Mouse (Mus musculus) MEL (cell line): ENCODE results near the gene Fam110a. TPM values are rescaled to one million over a fixed set of nuclear protein-coding genes. Genes with fewer than 3 reads are reported as not detected.

Source experiments
- DNase-seq: peaks from one replicate; pipeline ENCODE4 v3.0.0; 2011; ENCODE audit warnings: low read depth, low spot score
- H3K27ac ChIP-seq: 2 replicates; pipeline ENCODE4 v1.5.1; 2012; ENCODE audit warnings: low read depth, mild to moderate bottlenecking, control low read depth, low read length, moderate library complexity; ENCODE audit not compliant: control insufficient read depth
- H3K27me3 ChIP-seq, 2 experiments: fragments of 150-350 bp in 1 of 2; sonication (generic) in 1 of 2; 2 replicates each; pipeline ENCODE4 v1.6.1; 2012; ENCODE audit warnings: low read length in 2 of 2, mild to moderate bottlenecking in 2 of 2, improper control_type of control experiment in 1 of 2, moderate library complexity in 1 of 2; ENCODE audit not compliant: insufficient read depth in 2 of 2, control insufficient read depth in 1 of 2
- H3K36me3 ChIP-seq, 2 experiments: 2 replicates each; pipeline ENCODE4 v1.6.1; 2012 to 2014; ENCODE audit warnings: low read length in 2 of 2, improper control_type of control experiment in 1 of 2, inconsistent platforms in 1 of 2, mild to moderate bottlenecking in 1 of 2; ENCODE audit not compliant: insufficient read depth in 2 of 2, control insufficient read depth in 1 of 2
- H3K4me1 ChIP-seq, 2 experiments: fragments of 150-350 bp in 1 of 2; sonication (generic) in 1 of 2; 2 replicates each; pipeline ENCODE4 v1.6.1; 2012; ENCODE audit warnings: low read length in 2 of 2, improper control_type of control experiment in 1 of 2, mild to moderate bottlenecking in 1 of 2; ENCODE audit not compliant: insufficient read depth in 2 of 2, control insufficient read depth in 1 of 2
- H3K4me3 ChIP-seq, 2 experiments: fragments of 150-350 bp in 1 of 2; sonication (generic) in 1 of 2; 2 replicates each; pipeline ENCODE4 v1.5.1; 2012; ENCODE audit warnings: low read depth in 2 of 2, low read length in 2 of 2, mild to moderate bottlenecking in 2 of 2, moderate library complexity in 2 of 2, control low read depth in 1 of 2, improper control_type of control experiment in 1 of 2; ENCODE audit not compliant: control insufficient read depth in 1 of 2, insufficient read depth in 1 of 2
- H3K79me2 ChIP-seq: 2 replicates; pipeline ENCODE4 v1.6.1; 2012; ENCODE audit warnings: mild to moderate bottlenecking, low read length, moderate library complexity; ENCODE audit not compliant: control insufficient read depth, poor library complexity, insufficient read depth
- H3K9ac ChIP-seq: 2 replicates; pipeline ENCODE4 v1.6.1; 2012; ENCODE audit warnings: low read depth, mild to moderate bottlenecking, control low read depth, low read length, moderate library complexity; ENCODE audit not compliant: control insufficient read depth, poor library complexity, severe bottlenecking
- H3K9me3 ChIP-seq: fragments of 150-350 bp; sonication (generic); replicated peaks from 2 replicates; pipeline ENCODE4 v1.6.1; 2012; ENCODE audit warnings: mild to moderate bottlenecking, low read length, improper control_type of control experiment, moderate library complexity; ENCODE audit not compliant: insufficient read depth
- BHLHE40 ChIP-seq: IDR thresholded peaks from 2 replicates; pipeline ENCODE4 v1.6.1; 2012; ENCODE audit warnings: low read depth, mild to moderate bottlenecking, inconsistent platforms, low read length, improper control_type of control experiment, borderline replicate concordance
- CHD1 ChIP-seq: IDR thresholded peaks from 2 replicates; pipeline ENCODE4 v1.6.1; 2012; ENCODE audit warnings: low read depth, mild to moderate bottlenecking, inconsistent platforms, low read length, improper control_type of control experiment
- ELF1 ChIP-seq: IDR thresholded peaks from 2 replicates; pipeline ENCODE4 v1.6.1; 2014; ENCODE audit warnings: low read depth, mild to moderate bottlenecking, inconsistent platforms, low read length, improper control_type of control experiment, moderate library complexity
- EP300 ChIP-seq, 2 experiments: IDR thresholded peaks; 2 replicates each; pipeline ENCODE4 v1.6.1; 2011; ENCODE audit warnings: improper control_type of control experiment in 2 of 2, low read length in 2 of 2, low read depth in 1 of 2, mild to moderate bottlenecking in 1 of 2
- ETS1 ChIP-seq: IDR thresholded peaks from 2 replicates; pipeline ENCODE4 v1.6.1; 2012; ENCODE audit warnings: low read depth, mild to moderate bottlenecking, inconsistent platforms, low read length, improper control_type of control experiment, moderate library complexity
- GATA1 ChIP-seq: IDR thresholded peaks from 2 replicates; pipeline ENCODE4 v1.6.1; 2011; ENCODE audit warnings: low read depth, low read length, improper control_type of control experiment
- HCFC1 ChIP-seq: IDR thresholded peaks from 2 replicates; pipeline ENCODE4 v1.6.1; 2012; ENCODE audit warnings: low read depth, mild to moderate bottlenecking, inconsistent platforms, low read length, improper control_type of control experiment, moderate library complexity
- JUND ChIP-seq: IDR thresholded peaks from 2 replicates; pipeline ENCODE4 v1.6.1; 2011; ENCODE audit warnings: low read depth, mild to moderate bottlenecking, improper control_type of control experiment, low read length
- MAX ChIP-seq: IDR thresholded peaks from 2 replicates; pipeline ENCODE4 v1.6.1; 2011; ENCODE audit warnings: low read length, improper control_type of control experiment
- MEF2A ChIP-seq: IDR thresholded peaks from 2 replicates; pipeline ENCODE4 v1.6.1; 2014; ENCODE audit warnings: low read depth, mild to moderate bottlenecking, inconsistent platforms, low read length, improper control_type of control experiment; ENCODE audit not compliant: poor library complexity, insufficient replicate concordance, severe bottlenecking; ENCODE audit errors: extremely low read depth
- MXI1 ChIP-seq: IDR thresholded peaks from 2 replicates; pipeline ENCODE4 v1.6.1; 2011; ENCODE audit warnings: mild to moderate bottlenecking, low read depth, low read length, improper control_type of control experiment
- MYC ChIP-seq: IDR thresholded peaks from 2 replicates; pipeline ENCODE4 v1.6.1; 2011; ENCODE audit warnings: low read depth, mild to moderate bottlenecking, low read length, improper control_type of control experiment, moderate library complexity
- NRF1 ChIP-seq: IDR thresholded peaks from 2 replicates; pipeline ENCODE4 v1.6.1; 2014; ENCODE audit warnings: low read depth, mild to moderate bottlenecking, inconsistent platforms, low read length, improper control_type of control experiment, moderate library complexity; ENCODE audit not compliant: poor library complexity, insufficient read depth, severe bottlenecking
- RAD21 ChIP-seq: IDR thresholded peaks from 2 replicates; pipeline ENCODE4 v1.6.1; 2011; ENCODE audit warnings: mild to moderate bottlenecking, low read depth, low read length, improper control_type of control experiment
- RCOR1 ChIP-seq: IDR thresholded peaks from 2 replicates; pipeline ENCODE4 v1.6.1; 2012; ENCODE audit warnings: low read depth, mild to moderate bottlenecking, inconsistent platforms, low read length, improper control_type of control experiment
- SIN3A ChIP-seq: IDR thresholded peaks from 2 replicates; pipeline ENCODE4 v1.6.1; 2012; ENCODE audit warnings: low read length, improper control_type of control experiment, inconsistent platforms
- TAL1 ChIP-seq: IDR thresholded peaks from 2 replicates; pipeline ENCODE4 v1.6.1; 2012; ENCODE audit warnings: mild to moderate bottlenecking, inconsistent platforms, low read length, moderate library complexity, mixed read lengths
- TBP ChIP-seq: IDR thresholded peaks from 2 replicates; pipeline ENCODE4 v1.8.0; 2011; ENCODE audit warnings: low read depth, low read length, improper control_type of control experiment
- TCF12 ChIP-seq: IDR thresholded peaks from 2 replicates; pipeline ENCODE4 v1.6.1; 2014; ENCODE audit warnings: low read depth, mild to moderate bottlenecking, inconsistent platforms, low read length, improper control_type of control experiment, moderate library complexity
- UBTF ChIP-seq: IDR thresholded peaks from 2 replicates; pipeline ENCODE4 v1.6.1; 2012; ENCODE audit warnings: low read depth, mild to moderate bottlenecking, inconsistent platforms, low read length, improper control_type of control experiment, moderate library complexity, borderline replicate concordance; ENCODE audit not compliant: insufficient read depth
- USF2 ChIP-seq, 2 experiments: IDR thresholded peaks; 2 replicates each; pipeline ENCODE4 v1.6.1; 2011 to 2012; ENCODE audit warnings: improper control_type of control experiment in 2 of 2, low read length in 2 of 2, borderline replicate concordance in 1 of 2, inconsistent platforms in 1 of 2, low read depth in 1 of 2, mild to moderate bottlenecking in 1 of 2; ENCODE audit not compliant: insufficient read depth in 1 of 2
- ZKSCAN1 ChIP-seq: IDR thresholded peaks from 2 replicates; pipeline ENCODE4 v1.6.1; 2012; ENCODE audit warnings: low read depth, mild to moderate bottlenecking, inconsistent platforms, low read length, improper control_type of control experiment, moderate library complexity
- ZNF384 ChIP-seq: IDR thresholded peaks from 2 replicates; pipeline ENCODE4 v1.6.1; 2012; ENCODE audit warnings: low read depth, mild to moderate bottlenecking, inconsistent platforms, low read length, improper control_type of control experiment
- polyA plus RNA-seq, 2 experiments: library from polyadenylated mRNA; stranded (reverse) in 1 of 2; unstranded in 1 of 2; fragments of >175 nt in 1 of 2; fragments of >200 nt in 1 of 2; gene quantifications; 2 replicates each; pipeline versions ENCODE4 v1.2.1 to v1.2.4; 2012; ENCODE audit warnings: low replicate concordance in 2 of 2, low read depth in 1 of 2; ENCODE audit not compliant: insufficient read length in 2 of 2, insufficient read depth in 1 of 2, missing spikeins in 1 of 2
- total RNA-seq: library from RNA; depleted of rRNA; stranded (reverse); fragments of 300-350 nt; gene quantifications from 2 replicates; pipeline ENCODE4 v1.2.3, GENCODE M21; 2012

Gene Fam110a
- total and polyA plus RNA-seq, 3 experiments: 5.7 to 10.8 TPM; not detected in 1

GRCm38 (mm10) chr2:152002529-152002928 lies 22.5 kb upstream of the Fam110a start:
- peak; percentile 79 for DNase-seq
- no peak overlapping the region for H3K9ac ChIP-seq
- TF ChIP-seq USF2 (IDR thresholded peaks at IDR 0.05; ENCODE audit: borderline replicate concordance in 1 of 2, insufficient read depth in 1 of 2, low read depth in 1 of 2, low read length in 2 of 2) (no peak), TCF12 (peak; percentile 47), RAD21 (no peak), BHLHE40 (peak; percentile 88), ETS1 (peak; percentile 85), UBTF (no peak), ZKSCAN1 (no peak), JUND (no peak), HCFC1 (peak; percentile 29; the same call in 1 of the 2 replicates), RCOR1 (peak; percentile 74; the same call in 1 of the 2 replicates), TBP (peak; percentile 67; the same call in 1 of the 2 replicates), MEF2A (no peak), SIN3A (peak; percentile 75), TAL1 (peak; percentile 23; the same call in 1 of the 2 replicates), NRF1 (no peak), ELF1 (peak; percentile 62), CHD1 (no peak), EP300 (IDR thresholded peaks at IDR 0.05; ENCODE audit: low read depth in 1 of 2, low read length in 2 of 2) (peak; percentile 81 to 82), MXI1 (0 out of 2 replicates have a peak, but pooled peaks have one; percentile 19), GATA1 (peak; percentile 76), MYC (0 out of 2 replicates have a peak, but pooled peaks have one; percentile 36), ZNF384 (no peak), MAX (0 out of 2 replicates have a peak, but pooled peaks have one; percentile 26)
- H3K4me3 ChIP-seq: 0 out of 4 replicates have a peak overlapping the region, but pooled peaks of 1 of the 2 experiments have one; percentile 6
- peaks cover 40 to 53% of the 10 kb centered on the region in 2 experiments for H3K4me1 ChIP-seq
- no peaks in the 10 kb centered on the region for H3K9me3 ChIP-seq
- peaks cover 0 to 29% of the 10 kb centered on the region in 2 experiments; a peak in 2 of 4 replicates for H3K36me3 ChIP-seq
- no peaks in the 10 kb centered on the region for H3K27me3 ChIP-seq
- peak overlapping the region; percentile 62 for H3K27ac ChIP-seq
- no peaks in the 10 kb centered on the region for H3K79me2 ChIP-seq
